Mouse (Mus musculus): ENCODE results near the gene Taok1.

DNA sequence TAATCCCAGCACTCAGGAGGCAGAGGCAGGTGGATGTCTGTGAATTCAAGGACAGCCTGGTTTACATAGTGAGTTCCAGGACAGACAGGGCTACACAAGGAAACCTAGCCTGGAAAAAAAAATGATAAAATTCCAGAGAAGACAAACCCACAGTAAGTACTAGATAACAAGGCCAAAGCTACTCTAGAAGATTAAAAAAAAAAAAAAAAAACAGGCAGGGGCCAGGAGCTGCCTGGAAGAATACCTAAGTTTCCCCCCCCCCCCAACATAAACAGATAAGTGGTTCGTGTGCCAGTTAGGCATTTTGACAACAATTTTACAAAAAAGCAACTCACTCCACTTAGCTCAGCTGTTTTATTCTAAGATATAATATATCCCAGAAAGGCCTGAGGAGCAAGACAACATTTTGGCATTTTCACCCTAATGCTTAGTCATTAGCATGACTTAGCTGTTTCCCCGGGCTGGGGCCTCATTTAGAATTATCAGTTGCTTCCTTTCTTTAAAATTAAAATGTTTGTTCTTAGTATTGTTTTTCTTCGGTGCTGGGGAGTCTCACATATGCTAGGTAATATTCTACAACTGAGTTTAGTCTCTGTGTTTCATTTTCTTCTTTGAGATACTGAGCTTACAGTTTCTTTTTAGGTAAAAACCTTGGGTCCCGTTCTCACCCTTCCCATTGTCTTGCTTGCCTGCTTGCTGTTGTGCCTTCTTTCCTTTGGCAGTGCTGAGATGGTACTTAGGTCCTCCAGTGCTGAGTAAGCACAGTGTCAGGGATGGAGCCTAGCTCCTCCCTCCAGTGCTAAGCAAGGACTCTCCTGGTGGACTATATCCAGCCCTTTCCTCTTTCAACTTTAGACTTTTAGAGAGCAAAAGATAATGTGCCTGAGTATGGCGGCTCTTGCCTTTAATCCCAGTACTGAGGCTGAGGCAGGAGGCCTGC lies 19.3 kb upstream of the Taok1 start:
- TF ChIP-seq ZNF384 (IDR thresholded peaks at IDR 0.05; ENCODE audit: low read depth, low read length) (no peak), CHD2 (IDR thresholded peaks at IDR 0.05; ENCODE audit: low read depth, low read length) (no peak), HCFC1 (IDR thresholded peaks at IDR 0.05; ENCODE audit: borderline replicate concordance, insufficient read depth, low read length) (no peak), ZC3H11A (IDR thresholded peaks at IDR 0.05; ENCODE audit: borderline replicate concordance, low read depth, low read length) (no peak)

Measured in ES-E14 (cell line).